Mouse (Mus musculus): ENCODE results near the gene Pdlim3. TPM values are rescaled to one million over a fixed set of nuclear protein-coding genes. Genes with fewer than 3 reads are reported as not detected.
"Not testable (repeated sequence)": the region's sequence is repeated elsewhere in the genome, so short reads cannot be mapped to it uniquely, and the experiment has no call there.

Pdlim3 gene
- polyA plus RNA-seq (2015; fragmentation: Nextera tagmentation; extraction: Ambion mirVana), result 19.7 and 27.2 TPM in 2 replicates

DNA sequence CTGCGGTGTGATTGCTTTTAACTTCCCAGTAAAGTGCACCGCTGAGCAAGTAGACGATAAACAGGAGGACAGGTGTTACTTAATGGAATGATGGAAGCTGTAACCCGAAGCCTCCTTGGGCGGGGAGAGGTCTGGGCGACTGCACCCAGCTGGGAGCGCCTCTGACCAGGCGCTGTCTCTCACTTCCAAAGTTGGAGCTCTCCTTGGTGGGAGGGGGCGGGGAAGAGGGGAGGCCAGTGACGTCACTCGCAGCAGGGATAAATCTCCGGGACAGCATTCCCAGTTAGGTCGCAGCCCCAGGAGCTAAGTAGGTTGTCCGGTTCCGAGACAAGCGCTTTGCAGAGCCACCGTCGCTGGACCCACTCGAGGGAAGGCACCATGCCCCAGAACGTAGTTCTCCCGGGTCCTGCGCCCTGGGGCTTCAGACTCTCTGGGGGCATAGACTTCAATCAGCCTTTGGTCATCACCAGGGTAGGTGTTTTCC is at the start of gene Pdlim3:
Gene Pdlim3, plus strand, starts transcription at position 260 of the 484 bp plus-strand sequence.
- H3K27ac ChIP-seq (ENCODE audit: low read depth, low read length), result 0 out of 2 replicates have a peak within 1 kb of the TSS, but pooled peaks have one; percentile 24
- WGBS, result under 1% methylated on average over 21 of the region's 22 CpGs
- peak; percentile 69 for ATAC-seq

DNA sequence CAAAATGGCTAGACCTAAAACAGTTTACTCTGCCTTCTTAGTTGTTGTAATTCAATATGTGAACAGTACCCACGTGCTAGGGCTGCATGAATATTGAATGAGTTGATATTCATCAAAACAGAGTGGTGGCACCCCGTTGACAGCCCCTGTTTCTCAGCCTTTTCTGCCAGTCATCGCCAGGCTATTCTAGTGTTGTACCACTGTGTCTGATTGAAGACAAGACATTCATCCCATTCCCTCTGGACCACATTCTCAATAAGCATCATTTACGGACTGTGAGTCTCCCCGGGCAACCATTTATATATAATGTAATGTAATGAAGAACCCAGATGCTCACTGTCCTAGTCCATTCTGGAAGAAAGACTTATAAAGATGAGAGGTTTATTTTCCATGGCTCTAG is 42.0 kb upstream of the Pdlim3 start:
- H3K4me1 ChIP-seq (ENCODE audit: control insufficient read depth, insufficient read depth, low read depth, low read length), result no peaks in the 10 kb centered on the region; the same call in 1 of the 2 replicates
- ATAC-seq, result peak; percentile 22; the same call in 1 of the 2 replicates
- no peaks in the 10 kb centered on the region for H3K27me3 ChIP-seq (replicated peaks; ENCODE audit: control insufficient read depth, insufficient read depth, low read length)
- no peak overlapping the region for H3K4me3 ChIP-seq (ENCODE audit: low read length)
- H3K9me3 ChIP-seq (ENCODE audit: control insufficient read depth, low read length), result no peaks in the 10 kb centered on the region
- H3K9ac ChIP-seq (ENCODE audit: low read depth, low read length), result no peak overlapping the region
- 37% methylated on average over 5 of the region's 5 CpGs for WGBS
- H3K4me2 ChIP-seq (ENCODE audit: low read length), result no peak overlapping the region
- no peak overlapping the region for H3K27ac ChIP-seq (ENCODE audit: low read depth, low read length)
- H3K36me3 ChIP-seq (ENCODE audit: control insufficient read depth, insufficient read depth, low read length), result no peaks in the 10 kb centered on the region

More for the DNA sequence above, at the start of gene Pdlim3:
- Histone ChIP-seq H3K9ac (ENCODE audit: low read depth, low read length) (peak within 1 kb of the TSS; percentile 61), H3K36me3 (ENCODE audit: control insufficient read depth, insufficient read depth, low read length) (no peaks in the 10 kb centered on the region), H3K27me3 (replicated peaks; ENCODE audit: control insufficient read depth, insufficient read depth, low read length) (no peaks in the 10 kb centered on the region), H3K4me2 (ENCODE audit: low read length) (peak within 1 kb of the TSS; percentile 91), H3K9me3 (ENCODE audit: control insufficient read depth, low read length) (no peaks in the 10 kb centered on the region), H3K4me1 (ENCODE audit: control insufficient read depth, insufficient read depth, low read depth, low read length) (peaks cover 11% of the 10 kb centered on the region), H3K4me3 (ENCODE audit: low read length) (peak within 1 kb of the TSS; percentile 44)

DNA sequence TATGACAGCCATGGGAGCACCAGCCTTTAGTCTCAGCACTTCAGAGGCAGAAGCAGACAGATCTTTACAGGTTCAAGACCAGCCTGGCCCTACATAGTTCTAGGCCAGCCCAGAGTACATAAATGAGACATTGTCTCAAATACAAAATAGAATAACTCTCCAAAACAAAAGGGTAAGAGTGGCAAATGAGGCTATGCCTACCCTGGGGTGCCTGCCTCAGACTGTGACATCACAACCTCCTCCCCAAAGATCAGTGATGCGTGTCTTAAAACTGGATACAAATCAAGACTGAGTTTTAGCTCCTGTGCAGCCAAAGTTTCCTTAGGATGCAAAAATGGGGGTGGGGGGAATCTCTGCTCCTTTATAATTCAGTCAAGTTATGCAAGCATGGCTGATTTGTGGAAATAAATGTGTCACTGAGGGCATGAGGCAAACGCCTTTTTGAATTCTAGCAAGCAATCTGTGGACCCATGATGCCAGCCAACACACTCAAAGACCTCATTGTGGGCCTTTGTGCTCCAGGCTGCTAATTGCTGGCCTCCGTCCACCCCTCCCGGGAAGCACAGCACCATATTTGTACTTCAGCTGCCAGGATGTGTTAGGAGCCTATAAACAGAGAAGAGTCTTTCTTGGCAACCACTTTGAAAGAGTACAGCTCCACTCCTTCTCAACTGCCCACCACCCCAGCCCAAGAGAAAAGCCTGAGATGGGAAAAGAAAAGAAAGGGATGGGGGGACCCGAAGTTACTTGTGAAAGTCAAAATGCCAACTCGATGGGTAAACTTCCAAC is 41.0 kb upstream of the Pdlim3 start:
- H3K27ac ChIP-seq (ENCODE audit: low read depth, low read length), result peak overlapping the region; percentile 60
- H3K4me3 ChIP-seq (ENCODE audit: low read length), result no peak overlapping the region
- ATAC-seq, result peak; percentile 96
- no peak overlapping the region for H3K9ac ChIP-seq (ENCODE audit: low read depth, low read length)
- WGBS, result 43% methylated on average over 6 of the region's 6 CpGs
- H3K9me3 ChIP-seq (ENCODE audit: control insufficient read depth, low read length), result no peaks in the 10 kb centered on the region
- no peaks in the 10 kb centered on the region for H3K36me3 ChIP-seq (ENCODE audit: control insufficient read depth, insufficient read depth, low read length)
- no peaks in the 10 kb centered on the region; the same call in 1 of the 2 replicates for H3K4me1 ChIP-seq (ENCODE audit: control insufficient read depth, insufficient read depth, low read depth, low read length)
- H3K4me2 ChIP-seq (ENCODE audit: low read length), result no peak overlapping the region
- H3K27me3 ChIP-seq (replicated peaks; ENCODE audit: control insufficient read depth, insufficient read depth, low read length), result no peaks in the 10 kb centered on the region

DNA sequence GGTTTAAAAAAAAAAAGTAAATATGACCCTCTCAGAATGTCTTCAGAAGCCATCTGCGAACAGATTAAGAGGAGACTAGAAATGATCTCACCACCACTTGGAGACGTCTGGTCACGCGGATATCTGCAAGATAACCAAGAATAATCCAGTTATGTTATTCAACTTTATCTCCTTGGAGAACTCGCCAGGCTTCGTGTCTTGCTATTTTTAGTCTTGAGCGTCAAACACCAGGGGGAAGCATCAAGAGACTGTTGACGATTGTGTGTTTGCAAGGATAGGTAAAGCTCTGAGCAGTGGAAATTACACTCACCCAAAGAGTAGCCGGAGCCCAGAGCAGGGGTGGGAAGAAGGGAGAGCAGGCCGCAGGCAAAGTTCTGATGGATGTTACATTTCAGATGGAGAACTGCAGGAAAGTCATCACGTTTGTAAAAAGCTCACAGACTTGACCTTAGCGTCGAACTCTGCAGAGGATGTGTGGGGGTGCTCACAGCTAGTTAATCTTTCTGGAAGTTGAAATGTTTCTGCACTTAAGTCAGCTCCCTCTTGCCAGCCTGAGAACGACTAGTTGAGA is 40.3 kb upstream of the Pdlim3 start:
- no peak overlapping the region for H3K9ac ChIP-seq (ENCODE audit: low read depth, low read length)
- 60% methylated on average over 14 of the region's 14 CpGs for WGBS
- H3K4me3 ChIP-seq (ENCODE audit: low read length), result no peak overlapping the region
- H3K4me2 ChIP-seq (ENCODE audit: low read length), result no peak overlapping the region
- H3K27me3 ChIP-seq (replicated peaks; ENCODE audit: control insufficient read depth, insufficient read depth, low read length), result no peaks in the 10 kb centered on the region
- H3K9me3 ChIP-seq (ENCODE audit: control insufficient read depth, low read length), result no peaks in the 10 kb centered on the region
- peak overlapping the region; percentile 52; the same call in 1 of the 2 replicates for H3K27ac ChIP-seq (ENCODE audit: low read depth, low read length)
- ATAC-seq, result peak; percentile 45; the same call in 1 of the 2 replicates
- no peaks in the 10 kb centered on the region; the same call in 1 of the 2 replicates for H3K4me1 ChIP-seq (ENCODE audit: control insufficient read depth, insufficient read depth, low read depth, low read length)
- no peaks in the 10 kb centered on the region for H3K36me3 ChIP-seq (ENCODE audit: control insufficient read depth, insufficient read depth, low read length)

DNA sequence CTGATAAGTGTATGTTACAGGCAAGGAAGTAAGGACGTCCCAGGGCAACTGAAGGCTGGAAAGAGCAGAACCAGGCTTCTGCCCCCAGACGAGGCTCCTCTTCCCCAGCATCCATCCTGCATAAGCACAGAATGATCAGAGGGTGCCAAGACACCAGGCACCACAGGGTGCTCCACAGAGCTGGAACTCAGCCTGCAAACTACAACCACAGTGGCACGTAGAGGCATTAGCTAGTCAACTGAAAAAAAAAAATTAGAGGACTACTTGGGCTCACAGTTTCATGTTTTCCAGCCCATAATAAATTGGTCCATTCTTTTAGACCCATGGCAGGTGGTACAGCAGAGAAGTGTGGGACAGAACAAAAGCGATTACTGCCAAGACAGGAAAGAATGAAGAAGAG is 39.4 kb upstream of the Pdlim3 start:
- Histone ChIP-seq H3K27me3 (replicated peaks; ENCODE audit: control insufficient read depth, insufficient read depth, low read length) (no peaks in the 10 kb centered on the region), H3K27ac (ENCODE audit: low read depth, low read length) (no peak overlapping the region), H3K4me3 (ENCODE audit: low read length) (no peak overlapping the region), H3K4me2 (ENCODE audit: low read length) (no peak overlapping the region), H3K36me3 (ENCODE audit: control insufficient read depth, insufficient read depth, low read length) (no peaks in the 10 kb centered on the region), H3K9me3 (ENCODE audit: control insufficient read depth, low read length) (no peaks in the 10 kb centered on the region), H3K9ac (ENCODE audit: low read depth, low read length) (no peak overlapping the region), H3K4me1 (ENCODE audit: control insufficient read depth, insufficient read depth, low read depth, low read length) (no peaks in the 10 kb centered on the region; the same call in 1 of the 2 replicates)
- ATAC-seq, result no peak
- WGBS, result 56% methylated on average over 4 of the region's 4 CpGs

DNA sequence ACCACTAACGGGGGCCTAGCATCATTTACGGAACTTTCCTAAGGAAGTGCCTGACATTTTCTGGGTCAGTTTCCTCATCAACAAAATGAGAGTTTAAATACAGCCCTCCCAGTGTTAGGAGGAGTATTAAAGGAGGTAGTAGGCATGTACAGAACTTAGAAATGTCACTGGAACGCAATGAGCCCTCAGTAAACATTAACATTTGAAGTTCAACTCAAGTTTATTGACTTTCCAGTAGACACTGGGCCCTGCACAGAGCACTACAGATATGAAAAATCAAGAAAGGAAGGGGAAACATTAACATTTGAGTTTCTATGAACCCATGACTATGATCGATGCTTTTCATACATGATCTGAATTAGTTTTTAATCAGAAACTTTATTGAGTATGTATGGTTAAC is 30.1 kb upstream of the Pdlim3 start:
- Histone ChIP-seq H3K36me3 (ENCODE audit: control insufficient read depth, insufficient read depth, low read length) (no peaks in the 10 kb centered on the region), H3K9me3 (ENCODE audit: control insufficient read depth, low read length) (no peaks in the 10 kb centered on the region), H3K27ac (ENCODE audit: low read depth, low read length) (no peak overlapping the region), H3K4me2 (ENCODE audit: low read length) (no peak overlapping the region), H3K4me3 (ENCODE audit: low read length) (no peak overlapping the region), H3K9ac (ENCODE audit: low read depth, low read length) (no peak overlapping the region), H3K4me1 (ENCODE audit: control insufficient read depth, insufficient read depth, low read depth, low read length) (peaks cover 3% of the 10 kb centered on the region; the same call in 1 of the 2 replicates), H3K27me3 (replicated peaks; ENCODE audit: control insufficient read depth, insufficient read depth, low read length) (no peaks in the 10 kb centered on the region)
- WGBS, result 94% methylated on average over 4 of the region's 4 CpGs
- no peak for ATAC-seq

DNA sequence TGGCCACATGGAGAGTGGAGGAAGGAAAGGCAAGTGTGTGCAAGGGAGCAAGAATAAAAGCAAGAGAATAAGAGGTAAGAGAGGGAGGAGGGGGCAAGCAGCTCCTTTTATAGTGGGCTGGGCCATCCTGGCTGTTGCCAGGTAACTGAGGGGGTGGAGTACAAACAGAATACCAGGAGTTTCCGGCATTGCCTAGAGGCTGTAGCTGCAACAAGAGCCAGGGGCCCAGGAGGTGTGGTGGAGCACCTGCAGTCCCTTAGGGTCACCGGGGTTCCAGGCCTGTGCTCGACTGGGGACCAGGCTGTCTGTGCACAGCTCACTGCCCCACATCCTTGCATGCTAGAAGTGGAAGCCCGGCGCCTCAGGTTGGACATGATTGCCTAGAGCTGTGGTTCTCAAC is 27.5 kb upstream of the Pdlim3 start:
- no peaks in the 10 kb centered on the region for H3K9me3 ChIP-seq (ENCODE audit: control insufficient read depth, low read length)
- ATAC-seq, result no peak
- H3K27me3 ChIP-seq (replicated peaks; ENCODE audit: control insufficient read depth, insufficient read depth, low read length), result no peaks in the 10 kb centered on the region
- H3K9ac ChIP-seq (ENCODE audit: low read depth, low read length), result no peak overlapping the region
- no peak overlapping the region for H3K27ac ChIP-seq (ENCODE audit: low read depth, low read length)
- 50% methylated on average over 5 of the region's 5 CpGs for WGBS
- no peak overlapping the region for H3K4me3 ChIP-seq (ENCODE audit: low read length)
- no peaks in the 10 kb centered on the region for H3K36me3 ChIP-seq (ENCODE audit: control insufficient read depth, insufficient read depth, low read length)
- no peak overlapping the region for H3K4me2 ChIP-seq (ENCODE audit: low read length)
- peaks cover 3% of the 10 kb centered on the region; the same call in 1 of the 2 replicates for H3K4me1 ChIP-seq (ENCODE audit: control insufficient read depth, insufficient read depth, low read depth, low read length)

DNA sequence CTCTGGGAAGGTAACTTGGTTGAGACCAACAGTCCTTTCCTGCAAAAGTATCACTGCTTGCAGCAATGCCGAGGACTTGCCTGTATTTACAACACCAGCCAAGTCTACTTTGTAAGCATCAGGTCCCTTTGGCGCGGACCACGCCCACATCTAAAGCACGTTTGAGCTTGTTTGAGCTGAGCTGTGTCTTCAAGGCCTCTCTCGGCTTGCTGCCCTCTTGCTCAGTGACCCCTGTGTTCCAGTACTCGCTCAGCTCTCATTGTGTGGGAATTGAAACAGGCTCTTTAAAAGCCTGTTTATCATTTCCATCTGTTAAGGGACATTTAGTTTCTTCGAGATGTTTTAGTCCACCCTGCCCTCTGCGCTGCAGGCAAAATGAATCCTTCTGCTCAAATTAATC is 26.9 kb upstream of the Pdlim3 start:
- no peaks in the 10 kb centered on the region for H3K36me3 ChIP-seq (ENCODE audit: control insufficient read depth, insufficient read depth, low read length)
- H3K4me3 ChIP-seq (ENCODE audit: low read length), result no peak overlapping the region
- H3K4me2 ChIP-seq (ENCODE audit: low read length), result no peak overlapping the region
- ATAC-seq, result no peak; the same call in 1 of the 2 replicates
- H3K4me1 ChIP-seq (ENCODE audit: control insufficient read depth, insufficient read depth, low read depth, low read length), result peaks cover 3% of the 10 kb centered on the region; the same call in 1 of the 2 replicates
- H3K27me3 ChIP-seq (replicated peaks; ENCODE audit: control insufficient read depth, insufficient read depth, low read length), result no peaks in the 10 kb centered on the region
- no peaks in the 10 kb centered on the region for H3K9me3 ChIP-seq (ENCODE audit: control insufficient read depth, low read length)
- H3K9ac ChIP-seq (ENCODE audit: low read depth, low read length), result no peak overlapping the region
- H3K27ac ChIP-seq (ENCODE audit: low read depth, low read length), result no peak overlapping the region
- WGBS, result 32% methylated on average over 9 of the region's 9 CpGs

DNA sequence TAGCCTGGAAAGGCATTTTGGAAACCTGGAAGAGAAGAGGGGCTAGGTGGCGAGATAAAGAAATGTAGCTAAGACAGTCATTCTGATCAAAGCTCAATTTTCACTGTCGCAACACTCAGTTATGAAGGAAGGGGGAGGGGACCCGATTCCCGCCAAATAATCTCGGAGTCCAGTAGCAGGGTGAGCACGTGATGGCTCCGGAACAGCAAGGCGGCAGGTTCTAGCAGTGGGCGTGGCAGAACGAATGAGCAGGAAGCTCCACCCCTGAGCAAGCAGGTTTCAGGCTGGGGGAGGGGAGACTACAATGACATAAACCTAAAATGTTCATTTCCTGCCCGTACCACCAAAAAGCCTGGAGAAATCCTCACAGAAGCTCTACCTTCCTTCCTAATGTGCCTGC is 13.7 kb upstream of the Pdlim3 start:
- not testable (repeated sequence) for H3K36me3 ChIP-seq (ENCODE audit: control insufficient read depth, insufficient read depth, low read length); H3K4me1 ChIP-seq (ENCODE audit: control insufficient read depth, insufficient read depth, low read depth, low read length); H3K9me3 ChIP-seq (ENCODE audit: control insufficient read depth, low read length); H3K27ac ChIP-seq (ENCODE audit: low read depth, low read length); H3K9ac ChIP-seq (ENCODE audit: low read depth, low read length); ATAC-seq; H3K27me3 ChIP-seq (replicated peaks; ENCODE audit: control insufficient read depth, insufficient read depth, low read length); H3K4me3 ChIP-seq (ENCODE audit: low read length); H3K4me2 ChIP-seq (ENCODE audit: low read length)
- WGBS, result 87% methylated on average over 11 of the region's 11 CpGs

Data from hindbrain, embryonic 16.5 days (tissue).